10 mouse cellular contexts compared by ENCODE assay signal in the genomic region with DNA sequence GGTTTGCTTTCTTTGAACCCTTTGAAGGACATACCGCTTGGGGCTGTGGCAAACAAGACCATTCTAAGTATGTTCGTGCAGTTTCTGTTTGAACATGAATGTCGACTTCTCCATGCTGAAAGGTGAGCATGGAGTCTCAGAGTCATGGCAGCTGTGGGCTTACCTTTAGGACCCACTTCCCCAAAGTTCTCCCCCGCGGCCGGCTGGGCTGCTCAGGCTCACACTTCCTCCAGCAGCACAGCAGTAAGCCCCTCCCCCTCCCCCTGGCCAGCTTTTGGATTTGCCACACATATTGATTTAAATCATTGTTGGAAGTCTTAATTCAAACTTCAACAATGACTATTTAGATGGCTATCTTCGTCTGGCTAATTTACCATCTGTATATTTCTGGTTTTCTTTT. TPM values are rescaled to one million over a fixed set of nuclear protein-coding genes. Genes with fewer than 3 reads are reported as not detected.
DNase-seq lines count a peak whose midpoint lies in the region; ATAC-seq and TF ChIP-seq lines count a peak whose summit lies in the region.
"Had no signal": no experiment of that assay in that cellular context is flagged by ENCODE, and none has a peak within 500 bp of the region (broad histone marks: within the 10 kb centered on the region; RNA-seq: fewer than 3 reads in every experiment).

No protein-coding gene starts in this region.

- no peak for ATAC-seq in kidney, postnatal 0 days (replicated peaks; ENCODE audit: low FRiP score, low read depth)
- no peak for ATAC-seq in embryonic facial prominence, embryonic 15.5 days (ENCODE audit: insufficient number of reproducible peaks, low FRiP score, low TSS enrichment, low read depth)
- no peak for ATAC-seq in neural tube, embryonic 12.5 days (ENCODE audit: low FRiP score, low read depth)

- no peak overlapping the region for H3K9ac ChIP-seq in kidney, postnatal 0 days (ENCODE audit: low read depth, low read length)
- H3K9ac ChIP-seq in embryonic facial prominence, embryonic 15.5 days, result no peak overlapping the region
- no peak overlapping the region for H3K9ac ChIP-seq in neural tube, embryonic 12.5 days

- intact Hi-C loops in gastrocnemius, postnatal 36 days (cut with DNase I), result no loop called here

- DNase-seq in kidney, postnatal 0 days (ENCODE audit: low spot score), result no peak
- no peak for DNase-seq in kidney, adult 11 months
- DNase-seq in limb, embryonic 10.5 days (ENCODE audit: low spot score), result peak; percentile 50
- DNase-seq in gastrocnemius, postnatal 36 days, result no peak
- DNase-seq in gastrocnemius, adult 8-10 months (ENCODE audit: low spot score in 2 of 2), result no peak
- no peak for DNase-seq in cerebellum, adult 8-10 months
- DNase-seq: right cerebral cortex, postnatal 14 days had no signal

- no peak for TF ChIP-seq CTCF in kidney, postnatal 0 days (IDR thresholded peaks at IDR 0.05; ENCODE audit: low read depth)

- H3K36me3 ChIP-seq in kidney, postnatal 0 days (ENCODE audit: insufficient read depth, low read length), result no peaks in the 10 kb centered on the region
- H3K36me3 ChIP-seq in embryonic facial prominence, embryonic 15.5 days, result no peaks in the 10 kb centered on the region
- H3K36me3 ChIP-seq in limb, embryonic 10.5 days, result no peaks in the 10 kb centered on the region
- no peaks in the 10 kb centered on the region for H3K36me3 ChIP-seq in neural tube, embryonic 12.5 days
- H3K36me3 ChIP-seq: G1E had no signal

- peak overlapping the region; percentile 18 for H3K4me3 ChIP-seq in kidney, postnatal 0 days (replicated peaks; ENCODE audit: low read depth, low read length)
- peak overlapping the region; percentile 9; the same call in 1 of the 2 replicates for H3K4me3 ChIP-seq in embryonic facial prominence, embryonic 15.5 days (replicated peaks)
- H3K4me3 ChIP-seq in limb, embryonic 10.5 days, result peak overlapping the region; percentile 41
- H3K4me3 ChIP-seq in neural tube, embryonic 12.5 days, result no peak overlapping the region

- H3K9me3 ChIP-seq in kidney, postnatal 0 days (replicated peaks; ENCODE audit: low read length), result no peaks in the 10 kb centered on the region
- H3K9me3 ChIP-seq in embryonic facial prominence, embryonic 15.5 days (replicated peaks), result no peaks in the 10 kb centered on the region
- H3K9me3 ChIP-seq in limb, embryonic 10.5 days (replicated peaks), result no peaks in the 10 kb centered on the region
- no peaks in the 10 kb centered on the region for H3K9me3 ChIP-seq in neural tube, embryonic 12.5 days
- H3K9me3 ChIP-seq: G1E had no signal

- H3K4me2 ChIP-seq in kidney, postnatal 0 days (ENCODE audit: low read length), result peak overlapping the region; percentile 52
- H3K4me2 ChIP-seq in embryonic facial prominence, embryonic 15.5 days (replicated peaks), result peak overlapping the region; percentile 28
- H3K4me2 ChIP-seq in neural tube, embryonic 12.5 days (replicated peaks), result peak overlapping the region; percentile 45

- 15% methylated on average over 7 of the region's 7 CpGs for WGBS in kidney, postnatal 0 days
- WGBS in embryonic facial prominence, embryonic 15.5 days, result 8% methylated on average over 7 of the region's 7 CpGs
- WGBS in limb, embryonic 10.5 days, result 13% methylated on average over 7 of the region's 7 CpGs
- 12% methylated on average over 7 of the region's 7 CpGs for WGBS in neural tube, embryonic 12.5 days

- no peak overlapping the region for H3K27ac ChIP-seq in kidney, postnatal 0 days
- no peak overlapping the region for H3K27ac ChIP-seq in embryonic facial prominence, embryonic 15.5 days (replicated peaks)
- no peak overlapping the region for H3K27ac ChIP-seq in limb, embryonic 10.5 days
- no peak overlapping the region for H3K27ac ChIP-seq in neural tube, embryonic 12.5 days

- H3K4me1 ChIP-seq in kidney, postnatal 0 days (replicated peaks; ENCODE audit: insufficient read depth, low read length), result no peaks in the 10 kb centered on the region; the same call in 1 of the 2 replicates
- 0 out of 2 replicates have a peak, but pooled peaks cover 4% of the 10 kb centered on the region for H3K4me1 ChIP-seq in embryonic facial prominence, embryonic 15.5 days
- H3K4me1 ChIP-seq in limb, embryonic 10.5 days, result peaks cover 12% of the 10 kb centered on the region
- no peaks in the 10 kb centered on the region for H3K4me1 ChIP-seq in neural tube, embryonic 12.5 days

- no peaks in the 10 kb centered on the region for H3K27me3 ChIP-seq in kidney, postnatal 0 days (ENCODE audit: insufficient read depth, low read length)
- H3K27me3 ChIP-seq in embryonic facial prominence, embryonic 15.5 days, result no peaks in the 10 kb centered on the region
- H3K27me3 ChIP-seq in limb, embryonic 10.5 days (ENCODE audit: low read depth, poor library complexity, severe bottlenecking), result 0 out of 2 replicates have a peak, but pooled peaks cover 5% of the 10 kb centered on the region
- no peaks in the 10 kb centered on the region for H3K27me3 ChIP-seq in neural tube, embryonic 12.5 days (replicated peaks)

RNA-seq across cellular contexts. Expression of gene Pdcl3, which starts 44.7 kb away (rescaled TPM):
- 189 and 198 TPM in 2 replicates for polyA plus RNA-seq in kidney, postnatal 0 days (2015; fragmentation: Nextera tagmentation; extraction: Ambion mirVana)
- 156 and 164 TPM in 2 replicates for polyA plus RNA-seq in embryonic facial prominence, embryonic 15.5 days (2015; fragmentation: Nextera tagmentation; extraction: Ambion mirVana)
- 148 and 150 TPM in 2 replicates for polyA plus RNA-seq in limb, embryonic 10.5 days (2016; fragmentation: Nextera tagmentation; extraction: Ambion mirVana)
- polyA plus RNA-seq in neural tube, embryonic 12.5 days (2016; fragmentation: Nextera tagmentation; extraction: Ambion mirVana), result 170 and 175 TPM in 2 replicates
- 10 to 100 TPM; 54.8 to 62.3 TPM for total RNA-seq in gastrocnemius, postnatal 36 days (2021)
- total RNA-seq in gastrocnemius, adult 8-10 months (2022), result 10 to 100 TPM; 61.7 to 82.6 (median 76.8) TPM
